Mouse (Mus musculus) telencephalon, adult 2 months (tissue): ENCODE results near the gene Snx10.
"Not testable (repeated sequence)": the region's sequence is repeated elsewhere in the genome, so short reads cannot be mapped to it uniquely, and the experiment has no call there.

ENCODE experiments used
- DNase-seq: peaks from one replicate; pipeline ENCODE4 v3.0.0-alpha.2; 2011; ENCODE audit warnings: low read depth, low spot score

Snx10 gene

DNA sequence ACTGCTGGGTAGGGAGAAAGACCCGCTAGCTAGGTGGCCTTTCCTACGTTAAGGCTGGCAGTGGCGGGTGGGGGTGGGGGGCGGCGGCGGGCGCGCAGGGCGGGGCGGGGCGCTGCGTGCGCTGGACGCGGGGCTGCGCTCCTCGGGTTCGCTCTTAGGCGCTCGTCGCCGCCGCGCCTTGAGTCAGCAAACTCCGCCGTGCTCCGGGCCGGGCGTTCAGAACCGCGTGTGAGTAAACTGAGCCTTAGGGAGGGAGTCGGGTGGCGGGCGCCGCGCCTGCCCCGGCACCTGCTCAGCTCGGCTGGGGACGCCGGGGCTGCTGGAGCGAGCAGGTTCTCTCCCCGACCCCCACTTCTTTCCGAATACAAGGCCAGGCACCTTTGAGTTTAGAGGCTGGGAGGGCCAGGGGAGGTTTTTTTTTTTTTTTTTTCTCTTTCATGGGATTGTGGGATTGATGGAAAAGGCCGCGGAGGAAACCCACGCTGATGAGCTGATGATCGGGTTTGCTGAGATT lies at the start of gene Snx10:
TSS of gene Snx10 (plus strand) at position 95 of the 514 bp plus-strand sequence.
- DNase-seq, result peak; percentile 28

DNA sequence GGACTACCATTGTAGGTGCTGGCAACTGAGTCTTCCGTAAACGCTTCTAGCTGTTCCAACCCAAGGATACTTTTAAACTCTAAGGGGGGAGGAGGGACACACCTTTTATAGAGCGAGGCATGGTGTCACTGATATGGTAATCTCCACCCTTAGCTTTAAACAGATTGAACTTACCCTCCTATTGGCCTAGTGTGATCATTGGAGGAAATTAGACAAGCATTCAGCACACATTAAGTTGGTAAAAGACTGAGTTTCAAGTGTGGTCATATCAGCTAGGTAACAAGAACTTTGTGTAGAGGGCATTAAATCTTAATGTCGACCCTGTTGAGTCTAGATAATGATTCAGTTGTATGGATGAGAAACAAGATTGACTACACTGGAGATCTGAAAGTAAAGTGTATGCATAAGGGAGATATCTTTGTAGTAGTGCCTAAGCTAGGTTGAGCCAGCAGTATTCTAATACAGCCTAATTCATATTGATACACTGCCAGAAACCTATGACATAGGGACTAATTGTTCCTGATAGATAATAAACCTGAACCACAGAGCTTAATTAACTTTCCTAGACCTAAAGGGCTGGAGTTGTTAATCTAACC lies 44.5 kb upstream of the Snx10 start:
- no peak for DNase-seq

DNA sequence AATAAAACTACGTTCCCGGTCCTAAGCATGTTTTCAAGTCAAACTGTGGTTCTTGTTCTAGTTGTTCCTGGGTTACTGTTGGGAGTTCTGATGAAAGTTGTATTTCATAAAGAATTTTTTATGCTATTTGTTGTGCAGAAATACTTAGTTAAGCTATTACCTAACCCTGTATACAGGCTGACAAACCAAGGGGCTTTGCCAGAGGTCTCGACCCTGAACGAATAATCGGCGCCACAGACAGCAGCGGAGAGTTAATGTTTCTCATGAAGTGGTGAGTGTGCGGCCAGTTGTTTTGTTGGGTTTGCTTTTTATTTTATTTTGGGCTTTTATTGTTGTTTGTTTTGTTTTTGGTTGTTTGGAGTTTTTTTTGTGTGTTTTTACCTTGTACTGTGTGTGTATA lies 42.2 kb upstream of the Snx10 start:
- no peak for DNase-seq

- DNase-seq, result no peak
Observed at GRCm38 (mm10) chr6:51483861-51484260, 39.8 kb upstream of the Snx10 start.

DNA sequence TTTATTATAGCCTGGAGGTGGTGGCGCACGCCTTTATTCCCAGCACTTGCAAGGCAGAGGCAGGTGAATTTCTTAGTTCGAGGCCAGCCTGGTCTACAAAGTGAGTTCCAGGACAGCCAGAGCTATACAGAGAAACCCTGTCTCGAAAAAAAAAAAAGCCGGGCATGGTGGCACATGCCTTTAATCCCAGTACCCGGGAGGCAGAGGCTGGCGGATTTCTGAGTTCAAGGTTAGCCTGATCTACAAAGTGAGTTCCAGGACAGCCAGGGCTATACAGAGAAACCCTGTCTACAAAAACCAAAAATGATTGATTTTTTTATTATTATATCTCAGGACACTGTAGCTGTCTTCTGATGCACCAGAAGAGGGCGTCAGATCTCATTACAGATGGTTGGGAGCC lies 39.1 kb upstream of the Snx10 start:
- DNase-seq, result not testable (repeated sequence)

DNA sequence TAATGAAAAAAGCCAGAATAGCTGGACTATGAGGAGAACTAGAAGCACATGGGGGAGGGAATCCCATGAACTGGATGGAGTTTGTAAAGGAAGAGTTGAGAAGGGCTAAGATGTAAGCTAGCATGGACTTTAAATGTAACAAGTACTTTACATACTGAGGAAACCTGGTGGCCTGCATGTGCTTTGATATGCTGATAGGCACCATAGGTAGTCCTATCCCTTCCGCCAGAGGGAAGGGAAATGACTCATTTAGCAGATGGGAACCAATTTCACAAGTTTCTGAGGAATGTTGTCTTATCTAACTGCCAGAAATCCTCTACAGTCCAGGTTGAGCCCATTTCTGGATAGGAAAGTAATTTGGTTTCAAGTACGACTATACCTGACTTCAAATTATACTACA lies 38.1 kb upstream of the Snx10 start:
- DNase-seq, result no peak

GRCm38 (mm10) chr6:51486076-51486710 lies 37.5 kb upstream of the Snx10 start:
- DNase-seq, result no peak

GRCm38 (mm10) chr6:51486731-51487130 lies 37.0 kb upstream of the Snx10 start:
- no peak for DNase-seq

GRCm38 (mm10) chr6:51489787-51490186 lies 33.9 kb upstream of the Snx10 start:
- no peak for DNase-seq

DNA sequence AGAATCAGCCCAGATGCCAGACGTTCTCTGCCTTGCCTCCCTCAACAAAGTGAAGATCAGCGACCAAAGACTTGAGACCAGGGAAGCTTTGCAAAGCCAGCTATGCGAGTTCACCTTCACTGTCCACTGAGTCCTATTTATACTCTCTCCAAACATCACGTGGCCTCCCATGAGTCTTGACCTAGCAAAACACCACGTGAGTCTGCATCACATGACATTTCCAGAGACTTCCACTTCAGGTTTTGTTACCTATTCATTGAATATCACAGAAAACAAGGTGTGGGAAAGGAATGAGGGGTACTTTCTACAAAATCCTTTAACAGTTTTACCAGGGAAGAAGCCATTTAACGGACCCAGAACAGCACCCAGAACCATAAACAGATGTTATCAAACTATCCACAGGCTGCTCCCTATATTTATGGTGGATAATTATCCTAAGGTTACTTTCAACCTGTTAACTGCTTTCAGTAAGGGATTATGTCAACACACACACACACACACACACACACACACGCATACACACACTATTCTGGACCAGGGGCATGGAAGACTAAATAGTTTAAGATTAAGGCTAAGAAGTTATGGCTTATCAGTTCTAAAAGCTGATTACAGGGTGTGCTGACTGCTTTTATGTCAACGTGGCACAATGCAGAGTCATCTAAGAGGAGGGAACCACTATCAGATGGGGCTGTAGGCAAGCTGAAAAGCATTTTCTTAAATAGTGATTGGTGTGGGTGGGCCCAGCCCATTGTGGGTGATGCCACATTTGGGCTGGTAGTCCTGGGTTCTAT lies 26.2 kb upstream of the Snx10 start:
- no peak for DNase-seq

GRCm38 (mm10) chr6:51505671-51506070 lies 18.0 kb upstream of the Snx10 start:
- DNase-seq, result no peak

- DNase-seq, result no peak
Observed at GRCm38 (mm10) chr6:51507556-51507955, 16.1 kb upstream of the Snx10 start.

DNA sequence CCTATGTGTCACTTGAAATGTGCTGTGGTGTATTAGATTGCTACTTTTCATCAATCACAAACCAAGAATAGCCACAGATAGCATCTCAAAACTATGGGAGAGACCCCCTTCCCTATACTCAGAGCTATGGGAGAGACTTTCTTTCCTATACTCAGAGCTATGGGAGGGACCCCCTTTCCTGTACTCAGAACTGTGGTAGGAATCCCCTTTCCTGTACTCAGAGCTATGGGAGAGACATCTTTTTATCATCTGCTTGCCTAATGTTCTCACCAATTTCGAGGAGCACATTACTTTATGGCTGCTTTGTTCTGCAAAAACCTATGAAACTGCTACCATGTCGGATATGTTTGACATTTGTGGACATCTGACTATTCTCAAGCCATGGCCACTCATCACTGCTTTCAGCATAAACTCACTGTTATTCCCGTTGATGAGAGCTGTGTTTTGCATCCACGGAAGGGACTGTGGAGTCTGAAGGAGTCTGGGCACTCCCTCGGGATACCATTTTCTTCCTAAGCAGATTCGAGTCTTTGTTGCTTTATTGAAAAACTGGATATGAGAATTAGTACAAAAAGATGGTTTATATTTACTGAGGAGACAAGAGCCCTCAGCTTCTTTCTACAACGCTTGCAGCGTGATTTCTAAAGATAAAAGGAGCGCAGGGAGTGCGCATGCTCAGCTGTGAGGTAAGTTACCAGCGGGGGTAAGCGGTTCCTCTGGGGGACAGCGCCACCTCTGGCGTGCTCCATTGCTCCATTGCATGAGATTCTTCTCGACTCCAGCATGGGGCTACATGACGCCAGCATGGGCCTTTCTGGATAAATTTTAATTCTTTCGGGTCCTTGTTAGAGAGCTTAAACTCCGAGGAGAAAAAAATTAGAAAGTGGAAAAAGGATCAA lies 14.7 kb upstream of the Snx10 start:
- DNase-seq, result peak; percentile 74

DNA sequence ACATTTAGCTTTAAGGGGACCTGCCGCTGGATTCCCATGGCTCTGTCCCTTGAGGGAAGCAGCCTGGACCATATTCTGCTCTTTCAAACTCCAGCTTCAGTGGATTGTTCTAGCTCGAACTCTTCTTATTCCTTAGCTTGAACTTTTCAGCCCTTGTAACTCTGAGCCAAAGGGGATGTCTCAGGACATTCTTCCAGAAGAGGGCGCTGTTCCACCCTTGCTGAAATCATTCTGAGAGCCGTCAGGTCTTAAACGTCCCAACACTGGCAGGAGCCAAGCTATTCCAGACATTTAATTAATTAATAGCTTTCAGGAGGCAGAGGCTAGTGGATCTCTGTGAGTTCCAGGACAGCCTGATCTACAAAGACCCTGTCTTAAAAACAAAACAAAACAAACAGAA lies 13.6 kb upstream of the Snx10 start:
- no peak for DNase-seq

DNA sequence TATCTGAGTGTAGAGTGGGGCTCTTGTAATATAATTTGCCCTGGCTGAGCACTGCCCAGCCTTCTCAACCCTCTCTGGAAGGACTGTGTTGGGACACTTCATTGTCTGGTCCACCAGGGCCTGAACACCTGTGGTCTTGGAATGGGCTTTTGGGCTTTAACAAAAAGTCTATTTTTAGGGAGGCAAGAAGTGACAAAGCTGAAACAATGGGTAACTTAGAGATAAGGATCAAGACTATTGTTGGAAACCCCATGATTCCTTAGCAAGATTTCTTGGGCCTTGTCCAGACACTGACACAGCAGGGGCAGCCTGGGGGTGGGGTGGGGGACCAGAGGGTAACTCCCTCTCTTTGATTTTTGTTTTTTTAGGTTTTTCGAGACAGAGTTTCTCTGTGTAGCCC lies 12.8 kb upstream of the Snx10 start:
- no peak for DNase-seq

- no peak for DNase-seq
Observed at GRCm38 (mm10) chr6:51513745-51514144, 10.0 kb upstream of the Snx10 start.

DNA sequence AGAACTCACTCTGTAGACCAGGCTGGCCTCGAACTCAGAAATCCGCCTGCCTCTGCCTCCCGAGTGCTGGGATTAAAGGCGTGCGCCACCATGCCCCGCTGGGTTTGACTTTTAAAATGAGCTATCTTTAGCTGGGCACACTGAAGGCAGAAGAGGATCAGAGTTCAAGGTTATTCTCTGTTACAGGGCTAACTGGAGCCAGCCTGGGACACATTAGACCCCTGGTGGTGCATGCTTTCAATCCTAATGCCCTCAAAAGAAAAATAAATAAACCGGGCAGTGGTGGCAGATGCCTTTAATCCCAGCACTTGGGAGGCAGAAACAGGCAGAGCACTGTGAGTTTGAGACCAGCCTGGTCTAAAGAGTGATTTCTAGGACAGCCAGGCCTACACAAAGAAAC lies 8.8 kb upstream of the Snx10 start:
- no peak for DNase-seq

DNA sequence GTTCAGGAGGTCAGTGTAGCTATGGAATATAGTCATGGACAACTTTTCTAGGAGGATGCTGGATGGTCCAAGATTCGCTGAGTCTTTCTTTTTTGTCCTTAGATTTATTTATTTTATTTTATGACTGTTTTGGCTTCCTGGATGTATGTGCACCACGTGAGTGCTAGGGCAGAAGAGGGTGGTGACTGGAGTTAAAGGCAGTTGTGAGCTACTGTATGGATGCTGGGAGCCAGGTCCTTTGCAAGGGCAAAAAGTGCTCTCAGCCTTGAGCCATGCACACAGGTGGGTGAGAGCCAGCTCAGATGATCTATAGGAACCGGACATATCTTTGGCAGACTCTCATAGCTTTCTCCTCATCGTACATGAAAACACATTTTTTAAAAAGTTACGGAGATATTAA lies 391 bp upstream of the Snx10 start:
- DNase-seq, result no peak

DNA sequence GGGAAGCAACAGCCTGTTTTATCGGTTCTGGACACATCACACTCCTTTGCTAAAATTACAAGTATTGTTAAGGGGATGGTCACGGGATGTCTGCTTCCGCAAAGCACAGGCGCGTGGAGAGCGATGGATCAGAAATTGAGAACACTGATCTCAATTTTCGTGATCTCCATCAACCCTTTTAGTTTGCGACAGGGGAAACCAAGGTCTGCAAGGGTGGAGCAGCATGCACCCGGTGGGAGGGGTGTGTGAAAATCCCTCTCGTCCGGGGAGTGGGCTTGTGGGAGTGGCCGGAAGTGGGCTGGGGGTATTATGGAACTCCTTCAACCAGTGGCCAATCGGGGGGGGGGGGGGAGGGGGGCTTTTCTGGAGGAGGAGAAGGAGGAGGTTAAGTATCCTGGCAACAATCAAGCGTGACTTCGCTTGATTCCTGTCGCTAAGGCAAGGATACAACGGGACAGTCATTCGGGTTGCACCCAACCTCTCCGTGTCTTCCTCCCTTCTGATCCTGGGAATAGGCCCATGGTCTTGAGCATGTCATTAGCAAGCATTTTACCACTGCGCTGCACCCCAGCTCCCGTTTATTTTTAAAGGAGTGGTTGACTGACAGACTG lies 725 bp downstream of the Snx10 start:
- DNase-seq, result peak; percentile 26

GRCm38 (mm10) chr6:51525001-51525400 lies 1.3 kb downstream of the Snx10 start:
- no peak for DNase-seq

- DNase-seq, result no peak
Observed at GRCm38 (mm10) chr6:51529457-51529856, 5.8 kb downstream of the Snx10 start.
